In the genomic region with DNA sequence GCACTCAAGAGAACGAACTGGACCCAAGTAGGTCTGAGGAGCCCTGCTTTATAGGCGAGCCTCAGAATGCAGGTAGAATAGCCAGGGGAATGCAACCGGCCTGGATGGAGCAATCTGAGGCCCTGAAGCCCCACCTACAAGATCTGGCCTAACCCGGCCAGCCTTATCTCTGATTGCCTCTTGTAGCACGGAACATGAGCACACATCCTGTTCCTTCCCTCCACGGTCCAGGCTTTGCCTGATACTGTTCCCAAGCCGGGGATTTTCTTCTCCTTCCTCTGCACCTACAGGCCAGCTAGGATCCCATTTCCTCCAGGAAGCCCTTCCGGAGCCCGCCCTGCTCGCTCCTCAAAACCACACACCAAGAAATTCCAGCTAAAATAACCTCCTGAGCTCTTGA, we compare ENCODE assay signal across 12 mouse cellular contexts. TPM values are rescaled to one million over a fixed set of nuclear protein-coding genes. Genes with fewer than 3 reads are reported as not detected.
DNase-seq lines count a peak whose midpoint lies in the region; ATAC-seq lines count a peak whose summit lies in the region.
"Had no signal": no experiment of that assay in that cellular context is flagged by ENCODE, and none has a peak within 500 bp of the region (broad histone marks: within the 10 kb centered on the region; RNA-seq: fewer than 3 reads in every experiment).

No protein-coding gene starts in this region.

- H3K27ac ChIP-seq in stomach, embryonic 14.5 days (ENCODE audit: low read length): peak overlapping the region; percentile 21; the same call in 1 of the 2 replicates
- H3K27ac ChIP-seq in hindbrain, embryonic 14.5 days: no peak overlapping the region
- H3K27ac ChIP-seq in hindbrain, embryonic 12.5 days: no peak overlapping the region
- H3K27ac ChIP-seq: embryonic facial prominence, embryonic 13.5 days had no signal

- WGBS in stomach, embryonic 14.5 days: 46% methylated on average over 10 of the region's 10 CpGs
- 80% methylated on average over 10 of the region's 10 CpGs for WGBS in hindbrain, embryonic 14.5 days
- WGBS in hindbrain, embryonic 12.5 days: 74% methylated on average over 10 of the region's 10 CpGs

- DNase-seq in heart, adult 8-10 months (ENCODE audit: low spot score): peak; percentile 45
- DNase-seq in heart, postnatal 36 days: peak; percentile 9 to 15
- DNase-seq in kidney, postnatal 14 days: peak; percentile 61
- no peak for DNase-seq in cerebellum, adult 8-10 months
- no peak for DNase-seq in hindbrain, embryonic 14.5 days (ENCODE audit: low spot score)
- DNase-seq: adrenal gland, postnatal 10 days; cerebellum, adult 18-20 months; forebrain, postnatal 0 days had no signal

- H3K36me3 ChIP-seq in stomach, embryonic 14.5 days (ENCODE audit: control insufficient read depth, insufficient read depth, low read length): no peaks in the 10 kb centered on the region
- H3K36me3 ChIP-seq in hindbrain, embryonic 14.5 days (replicated peaks; ENCODE audit: control insufficient read depth, insufficient read depth): no peaks in the 10 kb centered on the region
- H3K36me3 ChIP-seq in hindbrain, embryonic 12.5 days: no peaks in the 10 kb centered on the region
- H3K36me3 ChIP-seq: embryonic facial prominence, embryonic 13.5 days had no signal

- H3K4me1 ChIP-seq in stomach, embryonic 14.5 days (ENCODE audit: control insufficient read depth, insufficient read depth, low read length): no peaks in the 10 kb centered on the region
- H3K4me1 ChIP-seq in hindbrain, embryonic 14.5 days (replicated peaks; ENCODE audit: control insufficient read depth, insufficient read depth, low read length): 0 out of 2 replicates have a peak, but pooled peaks cover 5% of the 10 kb centered on the region
- peaks cover 3% of the 10 kb centered on the region; the same call in 1 of the 2 replicates for H3K4me1 ChIP-seq in hindbrain, embryonic 12.5 days

- H3K4me3 ChIP-seq in stomach, embryonic 14.5 days (ENCODE audit: low read depth, low read length): no peak overlapping the region
- H3K4me3 ChIP-seq in hindbrain, embryonic 14.5 days (replicated peaks; ENCODE audit: low read length): no peak overlapping the region
- H3K4me3 ChIP-seq in hindbrain, embryonic 12.5 days: no peak overlapping the region
- H3K4me3 ChIP-seq: embryonic facial prominence, embryonic 13.5 days had no signal

- no peak overlapping the region for H3K9ac ChIP-seq in stomach, embryonic 14.5 days (replicated peaks; ENCODE audit: low read depth, low read length)
- no peak overlapping the region for H3K9ac ChIP-seq in hindbrain, embryonic 14.5 days
- no peak overlapping the region for H3K9ac ChIP-seq in hindbrain, embryonic 12.5 days
- H3K9ac ChIP-seq: embryonic facial prominence, embryonic 13.5 days; forebrain, postnatal 0 days had no signal

- H3K4me2 ChIP-seq in stomach, embryonic 14.5 days (replicated peaks; ENCODE audit: low read depth, low read length): no peak overlapping the region
- no peak overlapping the region for H3K4me2 ChIP-seq in hindbrain, embryonic 14.5 days (replicated peaks)
- H3K4me2 ChIP-seq in hindbrain, embryonic 12.5 days (replicated peaks): no peak overlapping the region
- H3K4me2 ChIP-seq: embryonic facial prominence, embryonic 13.5 days had no signal

- no peaks in the 10 kb centered on the region for H3K27me3 ChIP-seq in stomach, embryonic 14.5 days (ENCODE audit: control insufficient read depth, insufficient read depth, low read length)
- H3K27me3 ChIP-seq in hindbrain, embryonic 14.5 days (ENCODE audit: control insufficient read depth, insufficient read depth, low read length): no peaks in the 10 kb centered on the region
- H3K27me3 ChIP-seq in hindbrain, embryonic 12.5 days: 0 out of 2 replicates have a peak, but pooled peaks cover 4% of the 10 kb centered on the region

- ATAC-seq in stomach, embryonic 14.5 days (ENCODE audit: insufficient number of reproducible peaks, insufficient read depth, low FRiP score, low read depth): peak; percentile 84
- no peak for ATAC-seq in hindbrain, embryonic 14.5 days (ENCODE audit: low FRiP score)
- no peak for ATAC-seq in hindbrain, embryonic 12.5 days (ENCODE audit: low FRiP score)
- ATAC-seq: forebrain, postnatal 0 days; midbrain, embryonic 16.5 days had no signal

- no peaks in the 10 kb centered on the region for H3K9me3 ChIP-seq in stomach, embryonic 14.5 days (ENCODE audit: control insufficient read depth, low read depth, low read length)
- no peaks in the 10 kb centered on the region for H3K9me3 ChIP-seq in hindbrain, embryonic 14.5 days (ENCODE audit: control insufficient read depth, low read length)
- no peaks in the 10 kb centered on the region for H3K9me3 ChIP-seq in hindbrain, embryonic 12.5 days (replicated peaks)
- H3K9me3 ChIP-seq: embryonic facial prominence, embryonic 13.5 days had no signal

- intact Hi-C loops in heart, postnatal 36 days (cut with DNase I): no loop called here

RNA-seq across cellular contexts. Expression of gene Srcin1, which starts 9.9 kb away (rescaled TPM):
- under 1 TPM; 0.06 to 0.75 (median 0.18) TPM for total RNA-seq in heart, adult 8-10 months (2022)
- under 1 TPM; 0.08 to 0.16 TPM for total RNA-seq in heart, postnatal 36 days (2021)
- 0.49 and 0.64 TPM in 2 replicates for polyA plus RNA-seq in stomach, embryonic 14.5 days (2014; fragmentation: Nextera tagmentation; extraction: Ambion mirVana)
- polyA plus RNA-seq in hindbrain, embryonic 14.5 days (2014; fragmentation: Nextera tagmentation; extraction: Ambion mirVana): 9.1 and 11.8 TPM in 2 replicates
- polyA plus RNA-seq in hindbrain, embryonic 12.5 days (2016; fragmentation: Nextera tagmentation; extraction: Ambion mirVana): 6.3 and 6.7 TPM in 2 replicates

RNA-seq across cellular contexts. Expression of gene Epop, which starts 43.6 kb away (rescaled TPM):
- total RNA-seq in heart, adult 8-10 months (2022): 1 to 10 TPM in 3 of 4 experiments, under 1 TPM in 1; 0.92 to 1.7 (median 1.2) TPM
- 1 to 10 TPM in 1 of 2 experiments, under 1 TPM in 1; 0.95 to 2.4 TPM for total RNA-seq in heart, postnatal 36 days (2021)
- polyA plus RNA-seq in stomach, embryonic 14.5 days (2014; fragmentation: Nextera tagmentation; extraction: Ambion mirVana): 2.7 and 3.6 TPM in 2 replicates
- 1.8 and 2.6 TPM in 2 replicates for polyA plus RNA-seq in hindbrain, embryonic 14.5 days (2014; fragmentation: Nextera tagmentation; extraction: Ambion mirVana)
- 11.2 and 11.7 TPM in 2 replicates for polyA plus RNA-seq in hindbrain, embryonic 12.5 days (2016; fragmentation: Nextera tagmentation; extraction: Ambion mirVana)

Comparison
In these comparisons a context has a peak if more than half of its experiments do, and no peak if none do; other contexts are left out.
1. DNase-seq: peak in heart, adult 8-10 months (single experiment), heart, postnatal 36 days (2 of 2) and kidney, postnatal 14 days (single experiment); none in cerebellum, adult 8-10 months (single experiment) and hindbrain, embryonic 14.5 days (single experiment).